In the genomic region with DNA sequence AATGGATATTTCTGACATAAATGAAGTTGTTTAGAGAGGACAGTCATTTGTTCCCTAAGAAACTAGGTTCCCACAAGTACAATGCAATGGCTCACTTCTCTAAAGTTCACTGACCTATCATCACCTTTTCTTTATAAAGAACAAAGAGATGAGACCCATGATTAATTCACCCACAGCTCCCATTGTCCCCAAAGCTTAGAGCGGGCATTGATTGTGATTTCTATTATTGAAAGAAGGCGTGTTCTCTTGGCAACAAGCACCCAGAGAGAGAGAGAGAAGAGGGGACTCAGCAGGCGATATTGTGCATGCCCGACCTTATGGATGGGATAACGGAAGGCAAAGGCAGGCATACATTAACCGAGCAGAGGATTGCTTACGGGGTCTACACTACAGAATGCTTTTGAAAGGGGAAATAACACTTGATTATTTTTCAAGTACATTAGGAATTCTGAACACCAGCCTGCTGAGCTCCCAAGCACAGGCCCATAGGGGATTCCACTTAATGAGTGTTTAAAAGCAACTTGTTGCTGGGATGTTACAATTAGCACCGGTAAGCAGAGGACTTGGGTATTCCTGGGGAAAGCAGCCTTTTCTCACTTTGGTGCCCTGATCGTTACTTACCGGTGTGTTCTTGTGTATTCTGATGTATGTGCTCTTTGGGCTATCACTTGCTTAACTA, we compare ENCODE assay signal across 28 mouse cellular contexts. TPM values are rescaled to one million over a fixed set of nuclear protein-coding genes. Genes with fewer than 3 reads are reported as not detected.
DNase-seq lines count a peak whose midpoint lies in the region; ATAC-seq and TF ChIP-seq lines count a peak whose summit lies in the region.
"Had no signal": no experiment of that assay in that cellular context is flagged by ENCODE, and none has a peak within 500 bp of the region (broad histone marks: within the 10 kb centered on the region; RNA-seq: fewer than 3 reads in every experiment).

No protein-coding gene starts in this region.

- H3K4me1 ChIP-seq in heart, adult 2 months (ENCODE audit: control insufficient read depth, insufficient read depth, low read length), result no peaks in the 10 kb centered on the region; the same call in none of the 2 replicates
- peaks cover 11% of the 10 kb centered on the region; the same call in 1 of the 2 replicates for H3K4me1 ChIP-seq in midbrain, embryonic 11.5 days (ENCODE audit: control insufficient read depth, insufficient read depth, low read length)
- peaks cover 4% of the 10 kb centered on the region for H3K4me1 ChIP-seq in midbrain, embryonic 15.5 days
- H3K4me1 ChIP-seq in forebrain, embryonic 12.5 days, result peaks cover 22% of the 10 kb centered on the region
- H3K4me1 ChIP-seq in lung, adult 2 months (ENCODE audit: control insufficient read depth, insufficient read depth, low read length), result no peaks in the 10 kb centered on the region
- H3K4me1 ChIP-seq: limb, embryonic 13.5 days had no signal

- TF ChIP-seq CTCF in heart, adult 2 months (IDR thresholded peaks at IDR 0.05), result no peak
- TF ChIP-seq CTCF in lung, adult 2 months (IDR thresholded peaks at IDR 0.05; ENCODE audit: insufficient read depth, low read length), result no peak

- H3K79me2 ChIP-seq in heart, adult 2 months (replicated peaks; ENCODE audit: control insufficient read depth, insufficient read depth, low read length), result no peaks in the 10 kb centered on the region

- no peak overlapping the region for H3K4me2 ChIP-seq in midbrain, embryonic 11.5 days
- no peak overlapping the region for H3K4me2 ChIP-seq in midbrain, embryonic 15.5 days
- H3K4me2 ChIP-seq in forebrain, embryonic 12.5 days, result no peak overlapping the region
- H3K4me2 ChIP-seq: embryonic facial prominence, embryonic 13.5 days; forebrain, embryonic 13.5 days; heart, embryonic 11.5 days; limb, embryonic 13.5 days; liver, embryonic 11.5 days; stomach, embryonic 15.5 days had no signal

- intact Hi-C loops in heart, adult 2 months (cut with DNase I), result no loop called here

- no peak overlapping the region for H3K4me3 ChIP-seq in heart, adult 2 months
- H3K4me3 ChIP-seq in midbrain, embryonic 11.5 days (ENCODE audit: low read depth, low read length), result no peak overlapping the region
- no peak overlapping the region for H3K4me3 ChIP-seq in midbrain, embryonic 15.5 days
- H3K4me3 ChIP-seq in forebrain, embryonic 12.5 days (replicated peaks), result no peak overlapping the region
- H3K4me3 ChIP-seq in lung, adult 2 months (replicated peaks; ENCODE audit: extremely low read depth, low read depth, low read length), result no peak overlapping the region
- H3K4me3 ChIP-seq: embryonic facial prominence, embryonic 13.5 days; forebrain, embryonic 13.5 days; limb, embryonic 13.5 days; stomach, embryonic 15.5 days had no signal

- no peak overlapping the region for H3K9ac ChIP-seq in heart, adult 2 months (ENCODE audit: low read depth, low read length)
- H3K9ac ChIP-seq in midbrain, embryonic 11.5 days (ENCODE audit: low read length), result no peak overlapping the region
- no peak overlapping the region for H3K9ac ChIP-seq in midbrain, embryonic 15.5 days
- H3K9ac ChIP-seq in forebrain, embryonic 12.5 days, result no peak overlapping the region
- H3K9ac ChIP-seq: embryonic facial prominence, embryonic 13.5 days; forebrain, embryonic 13.5 days; limb, embryonic 13.5 days; stomach, embryonic 15.5 days had no signal

- H3K36me3 ChIP-seq in heart, adult 2 months (ENCODE audit: control insufficient read depth, insufficient read depth, low read length), result no peaks in the 10 kb centered on the region
- H3K36me3 ChIP-seq in midbrain, embryonic 11.5 days (ENCODE audit: control insufficient read depth, insufficient read depth, low read length), result no peaks in the 10 kb centered on the region
- no peaks in the 10 kb centered on the region for H3K36me3 ChIP-seq in midbrain, embryonic 15.5 days (replicated peaks)
- no peaks in the 10 kb centered on the region for H3K36me3 ChIP-seq in forebrain, embryonic 12.5 days (replicated peaks)
- H3K36me3 ChIP-seq: embryonic facial prominence, embryonic 13.5 days; G1E; limb, embryonic 13.5 days; stomach, embryonic 15.5 days had no signal

- H3K27ac ChIP-seq in heart, adult 2 months, result no peak overlapping the region
- H3K27ac ChIP-seq in midbrain, embryonic 11.5 days (ENCODE audit: low read depth, low read length), result no peak overlapping the region
- H3K27ac ChIP-seq in midbrain, embryonic 15.5 days, result no peak overlapping the region
- no peak overlapping the region for H3K27ac ChIP-seq in forebrain, embryonic 12.5 days
- H3K27ac ChIP-seq: embryonic facial prominence, embryonic 13.5 days; forebrain, embryonic 13.5 days; kidney, postnatal 0 days; limb, embryonic 13.5 days; stomach, embryonic 15.5 days had no signal

- peak; percentile 49 for DNase-seq in heart, adult 11 months
- no peak for DNase-seq in heart, adult 2 months
- DNase-seq in midbrain, embryonic 11.5 days (ENCODE audit: low spot score, missing footprints), result no peak
- DNase-seq in embryo, embryonic 10.5 days (ENCODE audit: low spot score), result peak; percentile 67
- DNase-seq in retina, embryonic 14.5 days (ENCODE audit: low spot score), result peak; percentile 60
- no peak for DNase-seq in lung, adult 2 months
- DNase-seq: adrenal gland, postnatal 14 days; cerebellum, adult 18-20 months; cerebellum, postnatal 14 days; gastrocnemius, postnatal 10 days; heart, postnatal 36 days; kidney, adult 8-10 months; kidney, postnatal 4 days; lung, postnatal 36 days; thymus, postnatal 14 days had no signal

- H3K27me3 ChIP-seq in heart, adult 2 months (ENCODE audit: control insufficient read depth, insufficient read depth, low read length), result no peaks in the 10 kb centered on the region
- peaks cover 8% of the 10 kb centered on the region; the same call in 1 of the 2 replicates for H3K27me3 ChIP-seq in midbrain, embryonic 11.5 days (ENCODE audit: control insufficient read depth, insufficient read depth, low read length)
- H3K27me3 ChIP-seq in midbrain, embryonic 15.5 days (replicated peaks), result no peaks in the 10 kb centered on the region
- H3K27me3 ChIP-seq in forebrain, embryonic 12.5 days, result peaks cover 26% of the 10 kb centered on the region
- H3K27me3 ChIP-seq: limb, embryonic 13.5 days; Patski; stomach, embryonic 15.5 days had no signal

- WGBS in heart, adult 2 months, result 94% methylated on average over 10 of the region's 10 CpGs
- WGBS in midbrain, embryonic 11.5 days, result 28% methylated on average over 10 of the region's 10 CpGs
- WGBS in midbrain, embryonic 15.5 days, result 22% methylated on average over 10 of the region's 10 CpGs
- 19% methylated on average over 10 of the region's 10 CpGs for WGBS in forebrain, embryonic 12.5 days
- 95% methylated on average over 10 of the region's 10 CpGs for WGBS in lung, adult 2 months

- TF ChIP-seq POLR2A in heart, adult 2 months (IDR thresholded peaks at IDR 0.05; ENCODE audit: insufficient read depth, low read depth, low read length), result no peak
- TF ChIP-seq POLR2A in lung, adult 2 months (IDR thresholded peaks at IDR 0.05; ENCODE audit: borderline replicate concordance, extremely low read depth, low read depth, low read length), result no peak

- TF ChIP-seq EP300 in heart, adult 2 months (IDR thresholded peaks at IDR 0.05; ENCODE audit: insufficient read depth, low read depth, low read length), result no peak

- no peaks in the 10 kb centered on the region for H3K9me3 ChIP-seq in midbrain, embryonic 11.5 days (ENCODE audit: control insufficient read depth, low read length)
- no peaks in the 10 kb centered on the region for H3K9me3 ChIP-seq in midbrain, embryonic 15.5 days
- H3K9me3 ChIP-seq in forebrain, embryonic 12.5 days, result no peaks in the 10 kb centered on the region
- H3K9me3 ChIP-seq: embryonic facial prominence, embryonic 13.5 days; forebrain, embryonic 13.5 days; G1E; limb, embryonic 13.5 days; stomach, embryonic 15.5 days had no signal

- peak; percentile 30; the same call in 1 of the 2 replicates for ATAC-seq in midbrain, embryonic 11.5 days (ENCODE audit: low FRiP score)
- no peak for ATAC-seq in midbrain, embryonic 15.5 days (replicated peaks)
- no peak; the same call in 1 of the 2 replicates for ATAC-seq in forebrain, embryonic 12.5 days (ENCODE audit: low FRiP score)
- ATAC-seq: forebrain, embryonic 13.5 days; intestine, embryonic 16.5 days; Patski had no signal

RNA-seq across cellular contexts. Expression of a gene that starts 48.4 kb away (rescaled TPM):
- total RNA-seq in heart, adult 2 months (2021), result 10 to 100 TPM; 11.5 to 11.8 TPM
- polyA plus RNA-seq in heart, adult 2 months (2012; rRNA removed), result 8.3 and 10.4 TPM in 2 replicates
- polyA plus RNA-seq in midbrain, embryonic 11.5 days (2014; fragmentation: Nextera tagmentation; extraction: Ambion mirVana), result 61.3 and 62.3 TPM in 2 replicates
- polyA plus RNA-seq in midbrain, embryonic 15.5 days (2015; fragmentation: Nextera tagmentation; extraction: Ambion mirVana), result 38.4 and 47.2 TPM in 2 replicates
- 12.5 and 14.8 TPM in 2 replicates for polyA plus RNA-seq in forebrain, embryonic 12.5 days (2016; fragmentation: Nextera tagmentation; extraction: Ambion mirVana)
- polyA plus RNA-seq in lung, adult 2 months (2012; rRNA removed), result 70.0 and 86.6 TPM in 2 replicates
- total RNA-seq: monocyte, adult 5-6 weeks had no signal
- polyA plus RNA-seq: G1E had no signal

Comparison
In these comparisons a context has a peak if more than half of its experiments do, and no peak if none do; other contexts are left out.
1. DNase-seq: peak in heart, adult 11 months (single experiment), embryo, embryonic 10.5 days (single experiment) and retina, embryonic 14.5 days (single experiment); none in heart, adult 2 months (0 of 2), midbrain, embryonic 11.5 days (single experiment) and lung, adult 2 months (single experiment).